Mouse (Mus musculus) myocyte (in vitro differentiated cells): ENCODE measurements around the gene Gng2. TPM values are rescaled to one million over a fixed set of nuclear protein-coding genes. Genes with fewer than 3 reads are reported as not detected.

ENCODE experiments used
- H3K27me3 ChIP-seq: one replicate; pipeline ENCODE4 v1.6.1; 2011; ENCODE audit not compliant: control insufficient read depth, insufficient read depth, insufficient read length
- H3K36me3 ChIP-seq: one replicate; pipeline ENCODE4 v1.6.1; 2011; ENCODE audit not compliant: control insufficient read depth, insufficient read depth
- H3K4me2 ChIP-seq: one replicate; pipeline ENCODE4 v1.6.1; 2011; ENCODE audit warnings: low read depth, control low read depth
- H3K4me3 ChIP-seq: one replicate; pipeline ENCODE4 v1.5.1; 2011; ENCODE audit warnings: mild to moderate bottlenecking, control low read depth, moderate library complexity
- H3K79me2 ChIP-seq: one replicate; pipeline ENCODE4 v1.6.1; 2011; ENCODE audit not compliant: control insufficient read depth, insufficient read depth
- H3ac ChIP-seq: one replicate; pipeline ENCODE4 v1.6.1; 2011; ENCODE audit not compliant: control insufficient read depth, insufficient read length
- CEBPB ChIP-seq: IDR thresholded peaks from 2 replicates; pipeline ENCODE4 v1.6.1; 2011; ENCODE audit warnings: mild to moderate bottlenecking, moderate library complexity; ENCODE audit not compliant: poor library complexity, insufficient read depth, severe bottlenecking
- E2F4 ChIP-seq: IDR thresholded peaks from one replicate; pipeline ENCODE4 v1.6.1; 2011; ENCODE audit warnings: mild to moderate bottlenecking, control low read depth, moderate library complexity; ENCODE audit not compliant: insufficient read depth
- MAX ChIP-seq: IDR thresholded peaks from one replicate; pipeline ENCODE4 v1.6.1; 2011; ENCODE audit warnings: low read depth, mild to moderate bottlenecking, control low read depth
- MYOD1 ChIP-seq, 3 experiments: IDR thresholded peaks; one replicate each; pipeline ENCODE4 v1.6.1; 2011; ENCODE audit warnings: control low read depth in 2 of 3, low read depth in 2 of 3, mild to moderate bottlenecking in 2 of 3, moderate library complexity in 1 of 3; ENCODE audit not compliant: insufficient read length in 2 of 3, control insufficient read depth in 1 of 3
- MYOG ChIP-seq, 3 experiments: IDR thresholded peaks; one replicate each; pipeline ENCODE4 v1.6.1; 2011; ENCODE audit warnings: control low read depth in 2 of 3, low read depth in 2 of 3, mild to moderate bottlenecking in 2 of 3; ENCODE audit not compliant: insufficient read length in 2 of 3, control insufficient read depth in 1 of 3, insufficient read depth in 1 of 3
- POLR2A ChIP-seq: IDR thresholded peaks from one replicate; pipeline ENCODE4 v1.6.1; 2011; ENCODE audit warnings: low read depth, mild to moderate bottlenecking, control low read depth, moderate library complexity; ENCODE audit not compliant: insufficient read length
- POLR2AphosphoS2 ChIP-seq: IDR thresholded peaks from one replicate; pipeline ENCODE4 v1.6.1; 2011; ENCODE audit warnings: low read depth, control low read depth; ENCODE audit not compliant: insufficient read length
- REST ChIP-seq: IDR thresholded peaks from one replicate; pipeline ENCODE4 v1.6.1; 2011; ENCODE audit warnings: mild to moderate bottlenecking, control low read depth, moderate library complexity; ENCODE audit not compliant: insufficient read depth, insufficient read length
- SRF ChIP-seq: IDR thresholded peaks from one replicate; pipeline ENCODE4 v1.6.1; 2011; ENCODE audit warnings: low read depth; ENCODE audit not compliant: control insufficient read depth, insufficient read length
- TCF12 ChIP-seq: IDR thresholded peaks from one replicate; pipeline ENCODE4 v1.6.1; 2011; ENCODE audit warnings: mild to moderate bottlenecking, control low read depth; ENCODE audit not compliant: poor library complexity, insufficient read depth, severe bottlenecking
- TCF3 ChIP-seq: IDR thresholded peaks from one replicate; pipeline ENCODE4 v1.6.1; 2011; ENCODE audit warnings: low read depth, control low read depth; ENCODE audit not compliant: insufficient read length
- USF1 ChIP-seq: IDR thresholded peaks from one replicate; pipeline ENCODE4 v1.6.1; 2011; ENCODE audit warnings: low read depth, mild to moderate bottlenecking, control low read depth, moderate library complexity
- polyA plus RNA-seq: library from polyadenylated mRNA; unstranded; fragments of >200 nt; fragmentation: generic; extraction: Trizol; gene quantifications from one replicate; pipeline ENCODE4 v1.2.1, GENCODE M21; 2012; ENCODE audit warnings: missing spikeins

The Gng2 gene
- polyA plus RNA-seq, 1 experiment = 5.0 TPM

DNA sequence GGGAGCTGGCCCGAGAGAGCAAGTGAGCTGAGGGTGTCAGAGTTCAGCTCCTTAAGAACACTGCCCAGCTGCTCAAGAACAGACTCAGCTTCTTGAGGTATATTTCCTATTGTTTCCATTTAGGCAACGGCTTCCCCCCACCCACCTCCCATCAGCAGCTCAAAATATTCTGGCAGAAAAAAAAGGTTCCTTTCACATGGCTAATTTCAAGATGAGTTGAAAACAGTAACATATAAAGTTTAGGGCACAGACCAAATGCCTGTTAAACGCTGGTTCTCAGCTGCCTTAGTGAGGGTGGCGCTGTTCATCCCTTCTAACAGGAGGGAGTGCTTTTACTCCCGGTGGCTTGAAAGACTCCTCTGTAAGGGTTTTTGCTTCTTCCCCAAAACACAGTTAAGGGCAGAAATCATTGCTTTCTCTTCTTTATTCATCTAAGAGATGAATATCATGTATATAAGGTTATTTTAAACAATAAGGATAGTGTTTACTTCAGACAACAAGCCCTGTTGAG is 8.4 kb downstream of the Gng2 start:
- no peak for TF ChIP-seq POLR2AphosphoS2
- Histone ChIP-seq H3K36me3 (no peaks in the 10 kb centered on the region), H3K4me2 (no peak overlapping the region)

DNA sequence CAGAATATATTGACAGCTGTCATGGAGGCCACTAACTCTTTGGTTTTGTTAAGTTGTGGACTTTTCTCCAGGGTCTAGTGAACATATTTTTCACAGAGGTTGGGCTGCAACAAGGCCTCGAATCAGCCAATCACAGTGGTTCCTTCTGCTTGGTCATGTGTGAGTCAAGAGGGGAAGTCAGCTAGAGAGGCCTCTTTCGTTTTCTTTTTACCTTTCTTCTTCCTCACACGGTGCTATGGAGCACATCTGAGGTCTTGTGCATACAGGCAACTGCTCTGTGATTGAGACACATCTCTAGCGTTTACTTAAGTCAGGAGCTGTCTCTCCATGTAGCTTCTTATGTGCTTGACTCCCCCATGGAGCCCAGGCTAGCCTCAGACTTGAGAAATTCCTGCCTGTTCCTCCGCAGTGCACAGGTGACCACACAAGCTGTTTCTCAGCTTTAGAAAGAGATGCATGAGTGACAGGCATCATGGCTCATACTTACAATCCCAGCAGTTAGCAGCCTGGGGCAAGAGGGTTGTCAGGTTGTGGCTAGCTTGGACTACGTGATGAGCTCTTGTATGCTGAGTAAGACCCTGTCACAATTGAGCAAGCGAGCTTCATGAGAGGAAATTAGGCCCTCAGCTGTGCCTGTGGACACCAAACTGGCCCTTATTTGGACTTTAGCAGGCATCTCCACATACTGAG is 9.0 kb downstream of the Gng2 start:
- H3K4me3 ChIP-seq = no peak overlapping the region

More for the DNA sequence above, 8.4 kb downstream of the Gng2 start:
- Histone ChIP-seq H3K27me3 (no peaks in the 10 kb centered on the region), H3K79me2 (no peaks in the 10 kb centered on the region), H3K4me3 (no peak overlapping the region), H3ac (no peak overlapping the region)

DNA sequence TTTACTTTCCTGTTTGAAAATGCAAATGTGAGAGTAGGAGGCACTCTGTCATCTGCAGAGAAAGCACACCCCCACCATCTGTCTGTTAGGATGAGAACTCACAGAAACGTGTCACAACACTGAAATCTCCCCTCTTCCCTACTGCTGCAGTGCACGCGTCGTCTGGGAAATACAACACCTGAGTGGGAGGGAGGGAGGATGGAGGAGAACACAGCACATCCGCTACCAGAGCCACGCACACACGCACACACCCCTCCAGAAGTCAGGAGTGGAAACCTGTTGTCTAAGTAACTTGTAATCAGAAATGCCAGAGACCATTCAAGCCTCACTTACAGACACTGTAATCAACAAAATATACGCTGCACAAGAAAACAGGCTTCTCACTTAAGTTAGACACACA is 9.9 kb downstream of the Gng2 start:
- H3K27me3 ChIP-seq = no peaks in the 10 kb centered on the region
- H3K79me2 ChIP-seq = no peaks in the 10 kb centered on the region
- H3ac ChIP-seq = no peak overlapping the region
- TF ChIP-seq MAX (no peak), POLR2AphosphoS2 (no peak), POLR2A (no peak), MYOG (IDR thresholded peaks at IDR 0.05; ENCODE audit: control insufficient read depth in 1 of 3, insufficient read depth in 1 of 3, insufficient read length in 2 of 3, low read depth in 2 of 3) (no peak), REST (no peak), USF1 (no peak), TCF3 (no peak), TCF12 (no peak), SRF (no peak), CEBPB (no peak), MYOD1 (IDR thresholded peaks at IDR 0.05; ENCODE audit: control insufficient read depth in 1 of 3, insufficient read length in 2 of 3, low read depth in 2 of 3) (no peak), E2F4 (no peak)
- no peak overlapping the region for H3K4me3 ChIP-seq
- H3K36me3 ChIP-seq = no peaks in the 10 kb centered on the region
- no peak overlapping the region for H3K4me2 ChIP-seq

More for the DNA sequence above, 9.0 kb downstream of the Gng2 start:
- Histone ChIP-seq H3K4me2 (no peak overlapping the region), H3K27me3 (no peaks in the 10 kb centered on the region), H3ac (no peak overlapping the region), H3K36me3 (no peaks in the 10 kb centered on the region), H3K79me2 (no peaks in the 10 kb centered on the region)
- no peak for TF ChIP-seq POLR2AphosphoS2
- no peak for TF ChIP-seq REST
- TF ChIP-seq MAX = no peak
- no peak for TF ChIP-seq TCF12
- no peak for TF ChIP-seq E2F4
- TF ChIP-seq POLR2A = no peak

DNA sequence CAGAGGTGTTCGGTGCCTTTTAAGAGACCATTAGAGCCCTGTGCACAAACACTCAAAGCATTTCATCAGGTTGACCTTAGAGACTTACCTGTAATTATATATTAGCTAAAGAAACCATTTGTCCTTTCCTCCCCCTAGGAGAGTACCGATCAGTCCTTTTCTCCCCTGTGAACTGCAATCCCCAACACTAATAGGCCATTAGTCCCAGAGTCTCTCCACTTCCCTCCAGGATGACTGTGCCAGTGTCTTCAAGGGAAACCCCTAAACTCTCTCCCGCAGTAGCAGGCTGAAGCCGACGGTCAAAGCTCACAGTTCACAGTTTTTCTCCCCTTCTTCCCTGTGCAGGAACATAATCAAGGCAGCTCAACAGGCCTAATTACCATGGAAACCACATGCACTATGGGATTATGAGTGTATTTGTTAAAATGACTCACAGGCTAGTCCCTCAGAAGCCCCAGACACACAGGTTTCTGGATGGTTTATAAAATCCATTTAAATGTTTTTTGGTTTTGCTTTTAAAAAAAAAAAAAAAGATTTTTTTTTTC is 13.4 kb downstream of the Gng2 start:
- Histone ChIP-seq H3K4me2 (no peak overlapping the region), H3K36me3 (no peaks in the 10 kb centered on the region), H3K27me3 (no peaks in the 10 kb centered on the region), H3ac (no peak overlapping the region), H3K79me2 (no peaks in the 10 kb centered on the region), H3K4me3 (no peak overlapping the region)
- TF ChIP-seq SRF (no peak), MYOD1 (IDR thresholded peaks at IDR 0.05; ENCODE audit: control insufficient read depth in 1 of 3, insufficient read length in 2 of 3, low read depth in 2 of 3) (no peak), POLR2AphosphoS2 (no peak), REST (no peak), MAX (no peak), CEBPB (no peak), MYOG (IDR thresholded peaks at IDR 0.05; ENCODE audit: control insufficient read depth in 1 of 3, insufficient read depth in 1 of 3, insufficient read length in 2 of 3, low read depth in 2 of 3) (no peak), E2F4 (no peak), TCF3 (no peak), TCF12 (no peak), USF1 (no peak), POLR2A (no peak)

DNA sequence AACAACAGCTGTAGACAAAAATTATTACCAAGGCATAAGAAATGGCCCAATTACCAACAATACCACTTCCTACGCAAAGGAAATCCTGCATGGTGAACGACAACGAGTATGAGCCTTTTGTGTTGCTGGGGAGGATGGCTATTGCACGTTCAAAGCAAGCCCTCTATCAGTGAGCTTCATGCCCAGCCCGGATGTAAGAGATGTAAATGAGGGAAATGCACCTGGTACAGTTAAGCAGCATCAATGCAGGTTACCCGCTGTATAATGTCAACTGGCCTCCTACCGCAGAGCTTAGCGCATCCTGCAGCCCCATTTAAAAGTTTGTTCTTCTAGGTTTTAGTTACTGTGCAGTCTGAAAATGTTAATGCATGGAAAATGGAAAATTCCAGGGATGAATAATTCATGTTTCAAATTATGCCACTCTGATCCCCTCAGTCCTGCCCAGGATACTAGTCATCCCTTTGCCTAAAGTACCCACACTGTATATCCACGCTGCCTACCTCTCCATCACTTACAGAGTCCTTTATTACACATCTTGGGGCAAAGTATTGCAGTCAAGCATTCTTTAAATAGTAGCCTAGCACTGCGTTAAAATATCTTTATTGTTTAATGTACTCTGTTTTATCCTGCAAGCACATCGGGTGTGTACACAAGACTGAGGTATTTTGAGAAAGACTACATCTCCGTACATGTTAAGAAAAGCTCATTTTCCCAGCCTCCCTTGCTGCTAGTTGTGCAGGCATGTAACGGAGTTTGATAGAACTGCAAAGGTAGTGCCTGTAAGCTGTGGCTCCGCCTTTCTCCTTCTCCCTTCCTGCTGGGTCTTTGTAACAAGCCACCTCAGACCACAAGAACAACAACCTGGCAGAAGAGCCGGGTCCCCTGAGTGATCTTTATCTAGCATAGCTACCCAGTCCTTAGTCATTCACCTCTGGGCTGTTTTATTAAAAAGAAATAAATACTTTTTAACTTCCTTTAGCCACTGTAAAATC is 15.2 kb downstream of the Gng2 start:
- Histone ChIP-seq H3ac (no peak overlapping the region), H3K36me3 (no peaks in the 10 kb centered on the region), H3K27me3 (no peaks in the 10 kb centered on the region), H3K79me2 (no peaks in the 10 kb centered on the region), H3K4me3 (no peak overlapping the region), H3K4me2 (no peak overlapping the region)
- TF ChIP-seq REST (no peak), E2F4 (no peak), MYOG (IDR thresholded peaks at IDR 0.05; ENCODE audit: control insufficient read depth in 1 of 3, insufficient read depth in 1 of 3, insufficient read length in 2 of 3, low read depth in 2 of 3) (no peak), CEBPB (no peak), MYOD1 (IDR thresholded peaks at IDR 0.05; ENCODE audit: control insufficient read depth in 1 of 3, insufficient read length in 2 of 3, low read depth in 2 of 3) (no peak), POLR2A (no peak), POLR2AphosphoS2 (no peak)
